8 mouse cellular contexts compared by ENCODE assay signal in the genomic region with DNA sequence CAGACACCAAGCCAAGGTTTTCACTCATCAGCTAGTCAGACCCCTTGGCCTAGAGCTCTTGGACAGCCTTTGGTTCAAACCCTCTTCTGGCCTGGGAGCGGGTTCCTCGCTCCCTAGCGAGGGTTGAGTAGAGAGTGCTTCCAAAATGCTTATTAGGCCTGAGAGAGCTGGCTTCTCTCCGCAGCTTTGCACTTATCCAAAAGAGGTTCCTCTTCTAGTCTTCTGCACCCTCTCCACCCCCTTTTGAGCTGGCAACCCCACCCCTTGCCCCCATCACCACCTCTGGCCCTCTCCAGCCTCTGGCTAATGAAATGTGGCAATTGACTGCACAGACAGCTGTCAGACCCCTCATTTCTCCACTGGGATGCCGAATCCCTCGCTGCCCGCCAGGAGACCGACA. TPM values are rescaled to one million over a fixed set of nuclear protein-coding genes. Genes with fewer than 3 reads are reported as not detected.
DNase-seq lines count a peak whose midpoint lies in the region; ATAC-seq and TF ChIP-seq lines count a peak whose summit lies in the region.

A gene (plus strand): TSS at position 301 of the 400 bp plus-strand sequence.

- no peak for DNase-seq in heart, postnatal 0 days (ENCODE audit: low spot score)
- DNase-seq in heart, adult 9 months (ENCODE audit: low spot score in 2 of 2), result no peak
- DNase-seq in right cerebral cortex, postnatal 25 days, result no peak
- no peak for DNase-seq in kidney, adult 8-10 months

- no peak for ATAC-seq in heart, postnatal 0 days (ENCODE audit: insufficient read depth, low read depth)
- ATAC-seq in hindbrain, embryonic 16.5 days, result no peak
- no peak for ATAC-seq in midbrain, embryonic 15.5 days (replicated peaks)
- ATAC-seq in inflammation-experienced regulatory T-cells, adult 6 months, result no peak

- 71% methylated on average over 8 of the region's 8 CpGs for WGBS in heart, postnatal 0 days
- WGBS in hindbrain, embryonic 16.5 days, result 30% methylated on average over 8 of the region's 8 CpGs
- 30% methylated on average over 8 of the region's 8 CpGs for WGBS in midbrain, embryonic 15.5 days

- 0 out of 2 replicates have a peak within 1 kb of the TSS, but pooled peaks have one; percentile 26 for H3K9ac ChIP-seq in heart, postnatal 0 days (replicated peaks; ENCODE audit: low read depth, low read length)
- H3K9ac ChIP-seq in hindbrain, embryonic 16.5 days (ENCODE audit: low read depth, low read length), result peak within 1 kb of the TSS; percentile 66
- H3K9ac ChIP-seq in midbrain, embryonic 15.5 days, result peak within 1 kb of the TSS; percentile 41

- H3K36me3 ChIP-seq in heart, postnatal 0 days (replicated peaks; ENCODE audit: control insufficient read depth, insufficient read depth, low read length), result no peaks in the 10 kb centered on the region
- H3K36me3 ChIP-seq in hindbrain, embryonic 16.5 days (ENCODE audit: control insufficient read depth, insufficient read depth, low read length), result no peaks in the 10 kb centered on the region
- no peaks in the 10 kb centered on the region for H3K36me3 ChIP-seq in midbrain, embryonic 15.5 days (replicated peaks)

- no peaks in the 10 kb centered on the region for H3K9me3 ChIP-seq in heart, postnatal 0 days (replicated peaks; ENCODE audit: control insufficient read depth, low read length)
- H3K9me3 ChIP-seq in hindbrain, embryonic 16.5 days (ENCODE audit: control insufficient read depth, low read length), result no peaks in the 10 kb centered on the region
- no peaks in the 10 kb centered on the region for H3K9me3 ChIP-seq in midbrain, embryonic 15.5 days

- TF ChIP-seq EP300 in heart, postnatal 0 days (IDR thresholded peaks at IDR 0.05; ENCODE audit: low read depth), result no peak

- H3K4me2 ChIP-seq in heart, postnatal 0 days (ENCODE audit: low read depth, low read length), result peak within 1 kb of the TSS; percentile 80
- H3K4me2 ChIP-seq in hindbrain, embryonic 16.5 days (ENCODE audit: low read length), result peak within 1 kb of the TSS; percentile 77
- peak within 1 kb of the TSS; percentile 85 for H3K4me2 ChIP-seq in midbrain, embryonic 15.5 days

- TF ChIP-seq POLR2A in cortical plate, adult 2 months (IDR thresholded peaks at IDR 0.05; ENCODE audit: extremely low read depth, insufficient read depth, low read length), result no peak

- peak within 1 kb of the TSS; percentile 46 for H3K4me3 ChIP-seq in heart, postnatal 0 days (ENCODE audit: low read depth, low read length)
- peak within 1 kb of the TSS; percentile 17; the same call in 1 of the 2 replicates for H3K4me3 ChIP-seq in cortical plate, adult 2 months (ENCODE audit: insufficient read depth, low read length)
- H3K4me3 ChIP-seq in hindbrain, embryonic 16.5 days (ENCODE audit: low read length), result peak within 1 kb of the TSS; percentile 49
- peak within 1 kb of the TSS; percentile 42 for H3K4me3 ChIP-seq in midbrain, embryonic 15.5 days

- H3K27me3 ChIP-seq in heart, postnatal 0 days (ENCODE audit: control insufficient read depth, insufficient read depth, low read length), result peaks cover 95% of the 10 kb centered on the region
- H3K27me3 ChIP-seq in hindbrain, embryonic 16.5 days (replicated peaks; ENCODE audit: control insufficient read depth, insufficient read depth, low read length), result peaks cover 38% of the 10 kb centered on the region
- peaks cover 61% of the 10 kb centered on the region for H3K27me3 ChIP-seq in midbrain, embryonic 15.5 days (replicated peaks)

- no peak within 1 kb of the TSS for H3K27ac ChIP-seq in heart, postnatal 0 days (ENCODE audit: low read depth)
- H3K27ac ChIP-seq in cortical plate, adult 2 months (ENCODE audit: insufficient read depth, low read length), result no peak within 1 kb of the TSS
- peak within 1 kb of the TSS; percentile 39 for H3K27ac ChIP-seq in hindbrain, embryonic 16.5 days (ENCODE audit: low read depth, low read length)
- peak within 1 kb of the TSS; percentile 59 for H3K27ac ChIP-seq in midbrain, embryonic 15.5 days

- H3K4me1 ChIP-seq in heart, postnatal 0 days (ENCODE audit: control insufficient read depth, insufficient read depth), result peaks cover 19% of the 10 kb centered on the region
- no peaks in the 10 kb centered on the region for H3K4me1 ChIP-seq in cortical plate, adult 2 months (ENCODE audit: control insufficient read depth, insufficient read depth, low read length)
- H3K4me1 ChIP-seq in hindbrain, embryonic 16.5 days (ENCODE audit: control insufficient read depth, insufficient read depth, low read depth, low read length), result peaks cover 30% of the 10 kb centered on the region
- H3K4me1 ChIP-seq in midbrain, embryonic 15.5 days, result peaks cover 60% of the 10 kb centered on the region

- TF ChIP-seq CTCF in heart, postnatal 0 days (IDR thresholded peaks at IDR 0.05; ENCODE audit: low read depth), result no peak
- TF ChIP-seq CTCF in cortical plate, adult 2 months (IDR thresholded peaks at IDR 0.05; ENCODE audit: extremely low read depth, insufficient read depth, low read length), result no peak

RNA-seq across cellular contexts. Expression of the gene that starts here (rescaled TPM):
- 2.3 TPM in 1 of 2 replicates, not detected in the other for total RNA-seq in heart, postnatal 0 days (2014; rRNA removed; ENCODE audit: low replicate concordance)
- polyA plus RNA-seq in heart, postnatal 0 days (2015; fragmentation: Nextera tagmentation; extraction: Ambion mirVana), result 0.29 and 0.61 TPM in 2 replicates
- polyA plus RNA-seq in cortical plate, adult 2 months (2012; rRNA removed), result 0.06 TPM in 2 replicates
- polyA plus RNA-seq in hindbrain, embryonic 16.5 days (2015; fragmentation: Nextera tagmentation; extraction: Ambion mirVana), result 0.92 and 1.1 TPM in 2 replicates
- 2.0 and 2.1 TPM in 2 replicates for polyA plus RNA-seq in midbrain, embryonic 15.5 days (2015; fragmentation: Nextera tagmentation; extraction: Ambion mirVana)
- polyA plus RNA-seq in inflammation-experienced regulatory T-cells, adult 6 months (2017; shearing (Covaris generic)), result not detected

Comparison
In these comparisons a context has a peak if more than half of its experiments do, and no peak if none do; other contexts are left out.
1. H3K27ac ChIP-seq: peak in hindbrain, embryonic 16.5 days (single experiment) and midbrain, embryonic 15.5 days (single experiment); none in heart, postnatal 0 days (single experiment) and cortical plate, adult 2 months (single experiment).
2. Peak in every context shown above with its lines, with median percentiles within 50 percentile points of each other: H3K4me2 ChIP-seq, H3K4me3 ChIP-seq and H3K9ac ChIP-seq.